Comparison of ENCODE assay signal across 8 mouse cellular contexts in genomic region chr13:42242131-42242530, GRCm38 (mm10).
"Had no signal": no experiment of that assay in that cellular context is flagged by ENCODE, and none has a peak within 500 bp of the region (broad histone marks: within the 10 kb centered on the region; RNA-seq: fewer than 3 reads in every experiment).

No protein-coding gene starts in this region.

- H3K27ac ChIP-seq: liver, embryonic 14.5 days; midbrain, embryonic 13.5 days; stomach, embryonic 15.5 days had no signal

- DNase-seq: kidney, adult 11 months; lung, adult 18-20 months; right cerebral cortex, postnatal 14 days; thymus, adult 2 months; thymus, postnatal 25 days had no signal

- H3K36me3 ChIP-seq: midbrain, embryonic 13.5 days; stomach, embryonic 15.5 days had no signal

- H3K4me3 ChIP-seq: midbrain, embryonic 13.5 days; stomach, embryonic 15.5 days had no signal

- H3K9me3 ChIP-seq: midbrain, embryonic 13.5 days; stomach, embryonic 15.5 days had no signal

- H3K4me2 ChIP-seq: midbrain, embryonic 13.5 days; stomach, embryonic 15.5 days had no signal

- H3K27me3 ChIP-seq: midbrain, embryonic 13.5 days; stomach, embryonic 15.5 days had no signal

- H3K4me1 ChIP-seq: stomach, embryonic 15.5 days had no signal

- H3K9ac ChIP-seq: liver, embryonic 14.5 days; midbrain, embryonic 13.5 days; stomach, embryonic 15.5 days had no signal

- ATAC-seq: midbrain, embryonic 13.5 days had no signal
